Mouse (Mus musculus) liver (tissue): ENCODE results near the gene Notch1.
A peak's percentile ranks its signal among the peaks of the same experiment; 100 is the strongest.

Experiments
- DNase-seq: peaks from one replicate; pipeline ENCODE4 v3.0.0-alpha.2; 2020; ENCODE audit warnings: mixed read lengths

Gene Notch1

GRCm38 (mm10) chr2:26444368-26444767 is 72.1 kb downstream of the Notch1 start:
- DNase-seq, result no peak

- no peak for DNase-seq
Observed at GRCm38 (mm10) chr2:26443876-26444275, 72.6 kb downstream of the Notch1 start.

GRCm38 (mm10) chr2:26442843-26443242 is 73.6 kb downstream of the Notch1 start:
- DNase-seq, result no peak

GRCm38 (mm10) chr2:26441688-26442087 is 74.8 kb downstream of the Notch1 start:
- no peak for DNase-seq

- DNase-seq, result no peak
Observed at GRCm38 (mm10) chr2:26441261-26441660, 75.2 kb downstream of the Notch1 start.

- DNase-seq, result no peak
Observed at GRCm38 (mm10) chr2:26439671-26440070, 76.8 kb downstream of the Notch1 start.

GRCm38 (mm10) chr2:26438373-26438772 is 78.1 kb downstream of the Notch1 start:
- DNase-seq, result no peak

GRCm38 (mm10) chr2:26437221-26437620 is 79.2 kb downstream of the Notch1 start:
- no peak for DNase-seq

- peak; percentile 30 for DNase-seq
Observed at GRCm38 (mm10) chr2:26434791-26435572, 81.5 kb downstream of the Notch1 start.

GRCm38 (mm10) chr2:26429851-26430250 is 86.6 kb downstream of the Notch1 start:
- DNase-seq, result no peak

- DNase-seq, result no peak
Observed at GRCm38 (mm10) chr2:26424541-26424940, 91.9 kb downstream of the Notch1 start.

- DNase-seq, result no peak
Observed at GRCm38 (mm10) chr2:26423086-26423485, 93.4 kb downstream of the Notch1 start.

GRCm38 (mm10) chr2:26421969-26422368 is 94.5 kb downstream of the Notch1 start:
- DNase-seq, result no peak

GRCm38 (mm10) chr2:26418120-26418519 is 98.3 kb downstream of the Notch1 start:
- no peak for DNase-seq

GRCm38 (mm10) chr2:26417066-26417465 is 99.4 kb downstream of the Notch1 start:
- DNase-seq, result no peak

- DNase-seq, result no peak
Observed at GRCm38 (mm10) chr2:26410931-26411411, 105.5 kb downstream of the Notch1 start.

GRCm38 (mm10) chr2:26410091-26410490 is 106.4 kb downstream of the Notch1 start:
- no peak for DNase-seq

GRCm38 (mm10) chr2:26409362-26409761 is 107.1 kb downstream of the Notch1 start:
- no peak for DNase-seq

- peak; percentile 97 for DNase-seq
Observed at GRCm38 (mm10) chr2:26408515-26409356, 107.7 kb downstream of the Notch1 start, which contains the start of gene Inpp5e. Gene Inpp5e, minus strand, starts transcription at chr2:26409203.
